Mouse (Mus musculus) hindlimb bud, embryonic 11.5 days (tissue): Measurements from ENCODE around the gene Rcn3.

Experiments
- DNase-seq: peaks from one replicate; pipeline ENCODE4 v3.0.0-alpha.2; 2012; ENCODE audit warnings: low read depth, low spot score; ENCODE audit errors: extremely low spot score

Rcn3 gene

DNA sequence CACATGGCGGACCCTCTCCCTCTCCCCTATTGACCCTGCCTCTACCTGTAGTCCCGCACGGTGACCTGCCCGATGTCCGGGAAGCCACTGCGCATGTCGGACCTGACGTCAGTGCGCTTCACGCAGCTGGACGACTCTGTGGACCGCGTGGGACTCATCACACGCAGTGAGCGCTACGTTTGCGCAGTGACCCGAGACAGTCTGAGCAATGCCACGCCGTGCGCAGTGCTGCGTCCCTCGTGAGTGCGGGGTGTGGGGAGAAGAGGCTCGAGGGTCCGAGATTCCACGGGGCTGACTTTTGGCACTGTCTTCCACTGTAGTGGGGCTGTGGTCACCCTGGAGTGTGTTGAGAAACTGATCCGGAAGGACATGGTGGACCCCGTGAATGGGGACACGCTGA is 15.5 kb downstream of the Rcn3 start:
- no peak for DNase-seq

DNA sequence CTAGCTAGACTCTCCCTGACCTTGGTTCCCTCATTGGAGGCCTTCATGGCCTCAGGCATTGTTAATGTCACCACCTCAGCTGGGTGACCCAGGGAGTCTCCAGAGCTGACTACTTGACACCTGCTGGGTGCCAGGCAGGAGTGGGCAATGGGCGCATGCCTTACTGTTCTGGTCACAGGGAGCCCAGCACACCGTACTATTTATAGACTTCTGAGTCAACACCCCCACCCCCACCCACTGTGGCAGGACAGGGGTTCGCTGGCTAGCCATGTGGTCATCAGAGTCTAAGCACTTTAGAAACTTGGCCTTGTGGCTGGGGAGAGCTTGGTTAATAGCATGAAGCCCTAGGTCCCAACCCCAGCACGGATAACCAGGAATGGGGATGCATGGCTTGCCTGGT is 16.6 kb downstream of the Rcn3 start:
- DNase-seq, result no peak

DNA sequence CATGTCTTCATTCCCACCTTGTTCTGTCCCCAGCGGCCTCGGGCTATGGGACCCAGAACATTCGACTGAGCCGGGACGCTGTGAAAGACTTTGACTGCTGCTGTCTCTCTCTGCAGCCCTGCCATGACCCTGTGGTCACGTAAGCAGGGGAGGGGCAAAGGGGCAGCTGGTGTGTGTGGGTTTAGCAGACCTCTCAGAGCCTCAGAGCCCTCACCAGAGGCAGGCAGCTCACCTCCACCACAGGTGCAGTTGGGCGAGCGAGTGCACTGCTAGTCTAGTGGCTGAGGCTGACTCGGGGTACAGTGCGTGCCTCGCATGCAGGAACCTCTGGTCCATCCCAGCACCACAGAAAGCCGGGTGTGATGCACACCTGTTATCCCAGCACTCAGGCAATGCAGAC is 18.1 kb downstream of the Rcn3 start:
- no peak for DNase-seq

DNA sequence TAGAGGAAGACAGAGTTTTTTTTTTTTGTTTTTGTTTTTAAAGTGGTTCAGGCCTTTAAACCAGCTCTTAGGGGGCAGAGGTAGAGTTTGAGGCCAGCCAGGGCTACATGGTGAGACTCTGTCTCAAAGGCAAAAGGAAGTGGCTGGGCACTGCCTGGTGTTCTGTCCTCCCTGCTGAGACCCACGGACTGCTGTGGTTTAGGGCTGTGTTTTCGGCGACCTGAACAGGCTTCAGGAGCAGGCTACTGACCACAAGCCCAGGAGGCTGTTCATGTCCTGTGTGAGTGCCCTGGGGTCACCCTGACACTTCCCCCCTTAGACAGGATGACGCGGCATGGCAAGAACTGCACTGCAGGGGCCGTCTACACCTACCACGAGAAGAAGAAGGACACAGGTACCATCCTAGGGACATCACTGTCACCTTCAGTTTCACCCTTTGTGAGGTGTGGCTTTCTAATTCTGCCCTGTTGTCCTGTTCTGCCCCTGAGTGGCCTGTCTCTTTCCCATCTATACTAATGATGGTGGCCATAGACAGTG is 18.8 kb downstream of the Rcn3 start:
- no peak for DNase-seq

DNA sequence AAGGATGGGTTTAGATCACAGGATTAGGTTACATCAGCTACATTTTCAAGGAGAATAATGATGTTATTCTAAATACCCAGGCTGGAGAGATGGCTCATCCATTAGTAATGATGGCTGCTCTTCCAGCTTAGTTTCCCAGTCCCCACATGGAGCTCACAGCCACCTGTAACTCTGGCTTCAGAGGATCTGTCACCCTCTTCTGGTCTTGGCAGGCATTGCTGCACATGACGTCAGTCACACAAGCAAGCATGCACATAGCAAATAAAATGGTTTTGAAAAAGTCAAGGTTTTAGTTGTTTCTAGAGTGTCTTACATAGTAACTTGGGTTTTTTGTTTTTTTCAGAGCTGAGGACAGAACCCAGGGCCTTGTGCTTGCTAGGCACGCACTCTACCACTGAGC is 19.8 kb downstream of the Rcn3 start:
- DNase-seq, result no peak

DNA sequence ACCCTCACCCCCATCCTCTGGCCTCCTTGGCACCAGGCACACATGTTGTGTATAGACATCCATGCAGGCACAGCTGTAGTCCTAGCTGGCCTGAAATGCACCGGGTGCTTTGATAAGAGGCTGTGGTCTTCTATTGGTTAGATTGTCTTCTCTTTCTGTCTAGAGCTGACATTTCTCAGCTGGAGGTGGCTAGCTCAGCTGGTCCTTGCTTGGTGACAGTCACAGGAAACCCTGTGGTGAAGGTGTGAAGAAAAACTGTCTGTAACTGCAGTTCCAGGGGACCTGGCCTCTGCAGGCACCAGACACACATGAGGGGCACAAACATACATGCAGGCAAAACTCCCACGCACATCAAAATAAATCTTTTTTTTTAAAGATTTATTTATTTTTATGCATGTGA is 22.4 kb downstream of the Rcn3 start:
- DNase-seq, result no peak

DNA sequence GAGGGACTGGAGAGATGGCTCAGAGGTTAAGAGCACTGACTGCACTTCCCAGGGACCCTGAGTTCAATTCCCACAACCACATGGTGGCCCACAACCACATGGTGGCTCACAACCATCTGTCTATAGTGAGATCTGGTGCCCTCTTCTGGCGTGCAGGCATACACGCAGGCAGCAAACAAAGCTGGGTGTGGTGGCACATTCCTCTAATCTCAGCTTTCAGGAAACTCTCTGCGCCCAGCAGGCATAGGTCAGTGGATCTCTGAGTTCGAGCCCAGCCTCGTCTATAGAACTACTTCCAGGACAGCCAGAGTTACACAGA is 24.1 kb downstream of the Rcn3 start:
- no peak for DNase-seq

DNA sequence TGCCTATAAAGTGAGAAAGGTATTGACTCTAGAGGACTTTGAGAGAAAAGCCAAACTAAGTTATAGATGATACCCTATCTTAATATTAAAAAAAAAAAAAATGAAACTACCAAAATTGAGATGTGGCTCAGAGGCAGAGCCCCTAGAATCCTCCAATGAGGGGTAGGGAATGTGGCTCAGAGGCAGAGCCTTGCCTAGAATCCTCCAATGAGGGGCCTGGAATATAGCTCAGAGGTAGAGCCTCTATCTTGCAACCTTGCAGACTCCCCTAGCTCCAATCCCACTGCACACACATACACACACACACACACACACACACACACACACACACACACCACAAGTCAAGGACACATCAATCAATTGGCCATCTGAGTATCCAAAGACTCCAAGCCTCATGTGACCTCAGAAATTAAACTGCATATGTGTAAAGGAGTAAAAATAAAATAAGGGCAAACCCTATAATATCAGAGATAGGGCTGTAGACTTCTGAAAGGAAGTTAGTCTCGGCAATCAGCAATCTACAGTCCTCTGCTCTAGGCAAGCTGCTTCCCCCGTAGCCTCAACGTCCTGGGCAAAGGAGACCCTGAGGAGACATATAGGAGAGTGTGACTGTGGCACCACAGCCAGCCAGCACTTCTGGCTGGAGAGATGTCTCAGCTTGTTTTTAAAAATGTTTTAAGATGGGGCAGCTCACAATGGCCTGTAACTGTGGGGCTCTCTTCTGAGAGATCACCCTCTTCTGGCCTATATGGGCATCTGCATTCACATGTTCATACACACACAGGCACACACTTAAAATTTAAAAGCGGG is 24.6 kb downstream of the Rcn3 start:
- DNase-seq, result no peak

DNA sequence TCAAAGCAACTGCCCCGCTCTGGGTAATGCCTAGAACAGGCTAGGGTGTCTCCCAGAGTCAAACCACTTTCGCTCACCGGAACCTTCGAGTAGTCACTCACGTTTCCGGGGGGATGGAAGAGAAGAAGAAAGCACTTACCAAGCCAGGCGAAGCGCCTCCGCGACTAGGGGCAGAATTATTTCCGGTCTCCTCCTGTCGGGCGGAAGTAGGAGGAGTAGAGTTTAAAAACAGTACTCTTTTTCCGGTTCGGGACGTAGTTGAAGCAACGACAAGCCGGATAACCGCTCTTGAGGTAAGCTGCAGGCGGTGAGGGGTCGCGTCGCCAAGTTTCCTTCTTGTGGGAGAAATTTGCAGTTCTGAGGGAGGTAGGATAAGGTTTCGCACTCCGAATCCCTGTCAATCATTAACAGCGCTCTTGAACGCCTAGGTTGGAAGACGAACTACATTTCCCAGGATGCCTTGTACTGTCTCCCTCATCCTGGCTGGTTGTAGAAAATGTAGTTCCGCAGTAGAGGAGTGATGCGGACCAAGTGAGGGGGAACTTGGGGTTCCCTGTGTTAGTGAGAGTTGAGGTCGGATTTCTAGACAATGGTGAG is 29.7 kb downstream of the Rcn3 start, which contains the start of the genes Nosip and Prrg2:
Gene Nosip (plus strand): TSS at position 191 of the 597 bp plus-strand sequence.
Gene Prrg2 (minus strand): TSS at position 439 of the 597 bp plus-strand sequence.
- peak; percentile 97 for DNase-seq

DNA sequence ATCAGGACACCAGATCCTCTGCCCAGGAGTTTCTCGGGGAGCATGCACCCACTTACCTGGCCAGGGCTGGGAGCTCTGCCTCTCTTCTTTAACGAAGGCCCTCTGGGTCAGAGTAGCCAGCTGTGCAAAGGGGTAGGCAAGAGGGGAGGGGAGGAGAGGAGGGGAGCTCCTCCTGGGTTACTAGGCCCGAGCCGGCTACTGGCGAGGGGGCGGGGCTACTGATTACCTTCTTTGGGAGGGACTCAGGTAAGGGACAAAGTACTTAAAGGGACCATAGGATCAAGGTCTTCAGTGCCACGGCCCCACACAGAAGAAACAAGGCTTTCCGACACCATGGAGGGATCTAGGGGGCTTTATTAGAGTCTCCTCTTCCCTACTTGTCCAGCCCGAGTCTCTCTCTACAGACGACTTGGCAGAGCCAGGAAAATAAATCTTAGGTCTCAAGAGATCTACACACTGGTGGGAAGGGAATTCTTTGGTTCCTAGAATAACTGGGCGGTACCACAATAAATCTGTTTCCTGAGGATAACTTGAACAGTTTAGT is 30.4 kb downstream of the Rcn3 start:
- no peak for DNase-seq

DNA sequence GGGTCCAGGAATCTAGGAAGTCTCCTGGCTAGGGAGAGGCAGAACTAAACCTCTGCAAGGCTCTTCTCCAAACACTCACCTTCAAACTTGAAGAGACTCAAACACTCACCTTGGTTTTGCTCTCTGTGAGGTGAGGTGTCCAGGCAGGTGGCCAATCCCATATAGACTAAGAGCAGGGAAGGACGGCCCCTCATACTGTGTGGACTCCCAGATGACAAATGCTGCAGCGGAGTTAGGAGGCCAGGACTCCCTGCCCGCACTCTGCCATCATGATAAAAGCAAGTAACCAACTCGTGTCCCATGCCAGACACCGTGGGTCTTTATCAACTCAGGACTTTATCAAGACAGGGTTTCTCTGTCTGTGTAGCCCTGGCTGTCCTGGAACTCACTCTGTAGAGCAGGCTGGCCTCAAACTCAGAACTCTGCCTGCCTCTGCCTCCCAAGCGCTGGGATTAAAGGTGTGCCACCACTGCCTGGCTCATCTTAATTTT is 31.3 kb downstream of the Rcn3 start:
- DNase-seq, result no peak

DNA sequence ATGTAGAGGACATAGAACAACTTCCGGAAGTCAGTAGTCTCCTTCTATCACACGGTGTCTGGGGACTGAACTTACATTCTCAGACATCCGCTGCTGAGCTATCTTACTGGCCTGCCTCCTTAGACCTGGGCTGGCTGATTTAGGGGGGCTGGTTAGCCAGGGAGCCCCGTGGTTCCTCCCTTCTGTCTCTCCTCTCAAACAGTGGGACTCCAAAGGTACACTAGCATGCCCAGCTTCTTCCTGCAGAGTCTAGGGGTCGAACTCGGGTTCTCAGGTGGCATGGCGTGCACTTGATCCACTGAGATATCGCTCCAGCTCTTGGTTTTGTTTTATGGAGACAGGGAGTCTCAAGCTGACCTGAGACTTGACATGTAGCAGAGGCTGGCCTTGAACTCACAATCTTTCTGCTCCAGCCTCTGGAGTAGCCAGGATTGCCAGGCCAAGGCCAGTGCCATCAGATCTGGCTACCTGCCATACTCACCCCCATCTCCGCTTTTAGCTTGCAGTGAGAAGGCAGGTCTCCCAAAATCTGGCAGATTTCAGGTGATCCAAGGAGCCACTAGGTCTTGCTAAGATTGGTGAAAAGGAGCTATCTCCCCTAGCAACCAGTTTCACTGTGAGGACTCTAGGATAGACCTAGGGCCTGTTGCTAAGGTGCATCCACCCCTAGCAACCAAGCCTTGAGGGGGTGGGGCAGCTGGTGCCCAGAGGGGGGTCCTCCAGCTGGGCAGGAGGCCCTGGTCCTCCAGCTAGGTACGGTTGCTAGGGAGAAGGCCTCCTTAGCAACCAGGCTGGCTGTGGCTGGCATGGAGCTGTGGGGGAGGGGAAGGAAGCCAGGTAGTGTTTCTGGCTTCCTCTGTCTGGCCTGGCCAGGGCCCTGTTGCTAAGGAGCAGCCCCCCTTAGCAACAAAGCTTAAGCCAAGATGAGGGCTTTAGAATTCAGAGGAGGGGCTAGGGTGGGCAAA is 33.1 kb downstream of the Rcn3 start:
- DNase-seq, result no peak

DNA sequence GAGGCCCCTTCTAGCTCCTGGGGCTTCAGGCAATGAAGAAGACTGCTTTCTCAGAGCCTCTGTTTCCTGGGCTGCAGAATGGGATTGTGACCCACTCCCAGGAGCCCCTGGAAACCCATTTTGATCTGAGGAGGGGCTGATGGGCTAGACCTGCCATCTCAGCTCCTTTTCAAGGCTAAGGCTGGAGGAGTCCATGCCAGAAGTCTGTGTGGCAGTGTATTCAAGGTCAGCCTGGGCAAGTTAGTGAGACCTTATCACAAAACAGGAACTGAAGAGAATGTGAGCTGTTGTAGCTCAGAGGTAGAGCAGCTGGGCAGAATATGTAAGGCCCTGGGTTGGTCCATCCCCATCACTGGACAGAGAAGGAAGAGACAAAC is 35.1 kb downstream of the Rcn3 start:
- DNase-seq, result no peak

DNA sequence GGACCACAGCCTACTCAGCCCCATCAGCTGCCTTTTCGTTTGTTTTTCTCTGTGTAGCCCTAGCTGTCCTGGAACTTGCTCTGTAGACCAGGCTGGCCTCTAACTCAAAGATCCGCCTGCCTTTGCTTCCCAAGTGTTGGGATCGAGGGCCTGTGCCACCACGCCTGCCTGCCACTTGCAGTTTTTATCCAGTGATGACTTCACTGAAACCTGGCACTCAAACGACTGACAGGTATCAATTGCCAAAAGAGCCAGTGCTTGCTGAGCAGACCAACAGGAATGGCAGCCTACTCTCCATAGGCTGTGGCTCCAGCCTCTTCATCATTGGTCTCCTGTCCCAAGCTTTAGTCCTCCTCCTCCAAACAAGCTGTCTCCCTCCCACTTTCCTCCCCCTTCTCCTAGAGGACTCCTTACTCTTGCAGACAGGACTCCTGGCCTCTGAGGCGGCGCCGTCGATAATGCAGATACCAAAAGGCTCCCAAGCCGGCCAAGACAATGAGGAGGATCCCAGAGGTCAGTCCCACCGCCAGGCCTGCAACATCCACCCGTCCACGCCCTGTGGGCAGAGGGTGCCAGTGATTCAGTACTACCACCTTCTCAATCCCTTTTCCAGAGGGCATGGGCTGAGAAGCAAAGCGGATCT is 35.6 kb downstream of the Rcn3 start:
- DNase-seq, result no peak

DNA sequence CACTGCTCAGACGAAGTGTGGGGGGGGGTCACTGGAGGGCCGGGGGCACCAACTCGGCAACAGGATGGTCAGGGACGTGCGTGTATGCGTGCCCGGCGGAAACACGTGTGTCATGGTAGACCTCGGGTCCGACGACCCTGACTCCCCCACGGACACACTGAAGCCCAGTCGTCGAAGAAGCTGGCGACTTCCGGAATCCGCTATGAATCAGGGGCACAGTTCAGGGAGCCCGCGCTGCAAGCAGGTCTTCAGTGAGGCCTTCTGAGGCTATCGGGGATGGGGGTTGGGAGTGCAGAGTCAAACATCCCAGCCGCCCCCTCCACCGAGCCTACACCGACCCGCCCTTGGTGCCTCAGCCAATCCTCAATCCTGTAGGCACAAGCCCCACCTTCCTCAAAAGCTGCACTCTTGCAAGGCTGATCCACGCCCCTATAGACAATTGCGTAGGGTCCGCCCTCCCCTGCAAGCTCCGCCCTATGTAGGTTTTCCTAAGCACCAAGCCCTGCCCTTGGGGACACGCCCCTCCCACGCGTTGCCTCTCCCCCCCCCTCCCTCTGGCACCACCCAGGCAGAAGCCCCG is 38.0 kb downstream of the Rcn3 start:
- no peak for DNase-seq

DNA sequence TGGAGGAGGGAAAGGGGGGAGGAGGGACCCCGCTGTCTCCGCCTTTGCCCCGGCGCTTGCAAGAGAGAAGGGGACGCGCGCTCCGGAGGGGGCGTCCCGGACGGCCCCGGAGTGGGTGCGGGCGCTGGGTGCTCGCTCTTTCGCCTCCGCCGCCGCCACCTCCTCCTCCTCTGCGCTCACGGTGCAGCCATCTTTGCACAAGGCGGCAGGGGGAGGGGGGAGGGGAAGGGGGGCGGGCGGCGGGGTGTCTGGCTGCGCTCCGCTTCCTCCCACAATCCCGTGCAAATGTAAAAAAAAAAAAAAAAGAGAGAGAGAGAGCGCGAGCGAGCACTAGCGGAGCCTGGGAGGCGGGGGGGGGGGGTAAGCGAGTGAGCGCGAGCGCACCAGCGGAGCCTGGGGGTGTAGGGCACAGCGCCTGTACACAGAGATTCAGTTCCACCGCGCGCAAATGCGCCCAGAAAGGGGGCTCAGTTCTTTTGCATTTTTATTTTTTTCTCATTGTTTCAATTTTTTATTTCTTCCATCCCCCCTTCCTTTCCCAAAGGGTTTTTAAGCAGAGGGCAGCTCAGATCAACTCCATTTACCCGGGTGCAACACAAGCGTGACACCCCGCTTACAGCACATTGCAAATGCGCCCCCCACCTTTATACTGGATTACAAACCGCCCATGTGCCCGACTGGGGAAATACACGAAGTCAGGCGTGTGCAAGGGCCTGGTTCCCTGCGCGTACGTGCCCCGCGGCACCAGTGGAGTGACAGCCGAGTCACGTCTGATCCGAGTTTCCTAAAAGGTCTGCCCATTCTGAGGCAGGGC is 38.7 kb downstream of the Rcn3 start:
- DNase-seq, result no peak

DNA sequence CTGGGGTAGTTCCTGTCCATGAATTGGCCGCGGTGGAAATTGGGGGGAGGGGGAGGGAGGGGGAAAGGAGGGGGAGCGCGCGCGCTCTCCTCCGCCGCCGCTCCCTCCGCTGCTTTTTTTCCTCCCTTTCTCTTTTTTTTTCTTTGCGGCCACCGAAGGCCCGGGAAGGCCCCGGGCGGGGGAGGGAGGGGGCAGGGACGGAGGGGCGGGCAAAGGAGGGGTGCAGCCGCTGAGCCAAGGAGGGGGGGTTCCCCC is 39.2 kb downstream of the Rcn3 start, which contains the start of gene Prr12:
Gene Prr12 (minus strand): TSS at position 20 of the 255 bp plus-strand sequence.
- DNase-seq, result no peak

DNA sequence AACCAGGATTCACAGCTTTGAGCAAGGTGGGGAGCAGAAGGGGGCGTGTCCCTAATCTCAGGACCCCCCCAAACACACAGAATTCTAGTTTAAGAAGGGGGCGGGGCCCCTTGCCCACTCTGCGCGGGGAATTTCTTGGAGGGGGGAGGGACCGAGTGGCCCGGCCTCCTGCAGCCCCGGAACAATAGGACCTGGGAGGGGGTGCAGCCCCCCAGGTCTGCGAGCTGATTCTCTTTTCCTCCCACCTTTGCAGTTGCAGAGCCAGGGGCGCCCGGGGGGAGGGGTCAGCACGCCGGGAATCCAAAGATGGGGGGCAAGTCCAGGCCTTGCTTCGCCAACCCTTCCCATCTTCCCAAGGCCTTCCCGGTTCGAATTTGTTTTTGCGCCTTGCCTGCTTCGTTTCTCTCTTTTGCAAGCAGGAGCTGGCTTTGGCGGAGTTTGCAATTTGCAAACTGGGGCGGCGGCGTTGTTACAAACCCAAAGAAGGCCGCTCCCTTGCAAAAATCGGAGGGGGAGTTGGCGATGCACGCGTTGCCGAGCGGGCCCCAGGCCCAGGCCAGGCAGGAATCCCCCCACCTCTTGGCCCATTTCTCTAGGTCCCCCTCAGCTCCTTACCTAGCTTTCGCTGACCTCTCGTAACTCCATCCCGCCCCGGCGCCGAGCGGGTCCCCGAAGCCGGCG is 39.7 kb downstream of the Rcn3 start:
- no peak for DNase-seq

DNA sequence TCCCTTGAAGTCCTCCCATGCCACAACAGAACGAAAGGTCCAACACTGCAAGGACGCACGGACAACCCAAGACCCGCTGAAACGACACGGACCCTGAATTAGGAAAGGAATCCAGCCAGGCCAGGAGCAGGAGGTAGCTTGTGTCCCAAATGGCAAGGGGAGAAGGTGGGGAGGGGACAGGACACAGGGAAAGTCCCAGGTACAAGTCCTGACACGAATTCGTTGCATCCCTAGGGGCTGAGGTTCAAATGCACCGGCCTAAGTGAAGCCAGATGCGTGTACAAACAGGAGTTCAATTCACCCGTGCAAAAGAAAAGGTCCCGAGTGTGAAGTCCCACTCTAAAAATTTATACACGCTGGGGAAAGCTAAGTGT is 40.4 kb downstream of the Rcn3 start:
- DNase-seq, result no peak
